Mouse (Mus musculus): ENCODE results near the gene Serpinb8.

DNA sequence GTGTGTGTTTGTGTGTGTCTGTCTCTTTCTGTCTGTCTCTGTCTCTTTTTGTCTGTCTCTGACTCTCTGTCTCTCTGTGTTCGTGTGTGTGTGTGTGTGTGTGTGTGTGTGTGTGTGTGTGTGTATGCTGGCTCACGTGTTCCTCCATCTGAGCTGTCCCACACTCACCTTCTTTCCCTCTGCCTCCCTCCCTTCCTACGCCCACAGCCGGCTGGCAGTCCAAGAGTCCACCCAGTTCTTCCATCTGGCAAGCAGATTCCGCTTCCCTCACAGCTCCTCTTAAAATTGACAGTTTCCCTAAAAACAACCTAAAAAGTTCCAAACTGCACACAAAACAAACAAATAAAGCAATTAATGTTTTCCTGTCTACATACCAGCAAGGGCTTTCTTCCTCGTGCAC, 55.3 kb downstream of the Serpinb8 start:
- no peak for TF ChIP-seq POLR2A (IDR thresholded peaks at IDR 0.05; ENCODE audit: control insufficient read depth, extremely low read depth, insufficient read depth, low read length, poor library complexity)
- no peak for TF ChIP-seq CTCF (IDR thresholded peaks at IDR 0.05; ENCODE audit: borderline replicate concordance, control insufficient read depth, extremely low read depth, insufficient read depth, low read length, poor library complexity)

All from thymus, adult 2 months (tissue).